Mouse (Mus musculus): ENCODE measurements around the gene Olfr658. TPM values are rescaled to one million over a fixed set of nuclear protein-coding genes. Genes with fewer than 3 reads are reported as not detected.

The Olfr658 gene
- total RNA-seq (2015; ENCODE audit: low replicate concordance) (not detected in 2 replicates), total RNA-seq (2017; ENCODE audit: low replicate concordance) (not detected in 2 replicates)

DNA sequence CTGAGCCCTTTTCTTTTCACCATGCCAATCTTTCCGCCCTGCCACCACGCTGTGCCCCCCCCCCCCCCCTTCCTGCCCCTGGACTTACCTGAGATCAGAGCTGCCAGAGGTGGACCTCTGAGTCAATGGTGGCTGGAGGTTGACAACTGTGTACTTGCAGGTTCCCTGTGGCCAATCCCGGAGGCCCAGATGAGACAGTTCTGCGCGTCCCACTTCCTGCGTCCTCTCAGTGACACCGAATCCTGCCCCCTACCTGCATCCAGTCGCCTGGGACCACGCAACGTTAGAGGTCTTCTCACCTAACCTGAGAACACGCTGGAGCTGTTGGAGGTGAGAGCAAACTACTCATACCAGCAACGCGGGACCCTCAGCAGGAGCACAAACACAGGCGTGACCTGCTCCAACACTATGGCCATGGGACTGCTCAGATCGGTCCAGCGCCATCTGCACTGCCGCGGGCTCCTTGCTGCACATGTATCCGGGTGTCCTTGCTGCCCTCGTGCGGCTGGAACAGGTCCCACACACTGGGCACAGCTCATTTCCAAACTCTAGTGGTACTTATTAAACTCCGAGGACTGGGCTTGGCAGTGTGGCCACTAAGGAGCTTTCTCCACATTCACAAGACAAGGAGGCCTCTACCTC lies at the start of gene Olfr658:
Gene Olfr658, minus strand, starts transcription at position 465 of the 642 bp plus-strand sequence.
- peak; percentile 44; the same call in 1 of the 2 replicates for ATAC-seq (replicated peaks; ENCODE audit: low FRiP score, poor library complexity, severe bottlenecking)

DNA sequence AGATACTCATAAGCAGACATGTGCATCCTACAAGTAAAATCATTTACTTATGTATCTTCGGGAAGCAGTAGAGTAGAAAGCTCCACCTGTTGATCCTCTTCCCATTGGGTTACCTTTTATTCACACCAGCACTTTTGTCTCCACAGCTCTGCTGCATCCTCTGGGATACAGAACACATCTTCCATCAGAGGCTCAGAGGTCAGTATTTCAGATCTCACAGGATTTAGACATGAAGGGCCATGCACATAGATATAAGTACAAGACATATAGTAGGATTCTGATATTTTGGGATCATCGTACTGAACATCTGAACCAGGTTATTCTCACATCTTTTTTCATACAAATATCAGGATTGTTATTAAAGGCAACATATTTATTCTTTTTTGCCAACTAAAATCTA lies 39.1 kb upstream of the Olfr658 start, which contains the start of gene Olfr661:
Gene Olfr661, plus strand, starts transcription at position 301 of the 400 bp plus-strand sequence.
- no peak for ATAC-seq (replicated peaks; ENCODE audit: low FRiP score, poor library complexity, severe bottlenecking)

- no peak for ATAC-seq (replicated peaks; ENCODE audit: low FRiP score, poor library complexity, severe bottlenecking)
Observed at GRCm38 (mm10) chr7:104666453-104666852, 19.3 kb upstream of the Olfr658 start, which contains the start of gene Olfr659. TSS of gene Olfr659 (plus strand) at chr7:104666753.

- no peak for ATAC-seq (replicated peaks; ENCODE audit: low FRiP score, poor library complexity, severe bottlenecking)
Observed at GRCm38 (mm10) chr7:104624494-104624893, 22.6 kb downstream of the Olfr658 start, which contains the start of gene Olfr657. TSS of gene Olfr657 (plus strand) at chr7:104624794.

DNA sequence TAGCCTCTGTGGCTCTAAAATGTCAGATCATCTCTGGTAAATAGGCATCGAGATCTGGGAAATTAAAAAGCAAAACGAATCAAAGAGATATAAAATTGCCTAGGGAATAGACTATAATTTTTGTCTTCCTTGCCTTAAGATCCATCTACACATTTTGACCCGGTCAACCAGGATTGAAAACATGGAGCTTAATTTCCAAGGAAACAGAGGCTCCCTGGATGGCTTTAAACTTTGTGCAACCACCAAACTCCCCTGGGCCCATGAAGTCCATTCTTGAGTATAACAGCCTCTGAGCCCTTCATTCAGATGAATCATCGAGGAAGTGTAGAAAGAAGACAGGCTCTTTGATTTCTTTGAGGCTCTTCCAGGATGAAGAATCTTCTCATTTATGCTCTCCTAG lies 33.5 kb downstream of the Olfr658 start, which contains the start of gene Olfr656:
Gene Olfr656, plus strand, starts transcription at position 301 of the 400 bp plus-strand sequence.
- no peak for ATAC-seq (replicated peaks; ENCODE audit: low FRiP score, poor library complexity, severe bottlenecking)

GRCm38 (mm10) chr7:104604727-104605126 lies 42.4 kb downstream of the Olfr658 start:
- no peak for ATAC-seq (replicated peaks; ENCODE audit: low FRiP score, poor library complexity, severe bottlenecking)

- 0 out of 2 replicates have a peak, but pooled peaks have one; percentile 49 for ATAC-seq (replicated peaks; ENCODE audit: low FRiP score, poor library complexity, severe bottlenecking)
Observed at GRCm38 (mm10) chr7:104603173-104603572, 43.9 kb downstream of the Olfr658 start.

- ATAC-seq (replicated peaks; ENCODE audit: low FRiP score, poor library complexity, severe bottlenecking), result no peak
Observed at GRCm38 (mm10) chr7:104601679-104602078, 45.4 kb downstream of the Olfr658 start, which contains the start of gene Olfr655. TSS of gene Olfr655 (minus strand) at chr7:104601779.

Other genes starting within 250 kb of the Olfr658 start
- not detected in 2 replicates for gene Trim30c, start 246.5 kb downstream of the Olfr658 start, total RNA-seq (2015; ENCODE audit: low replicate concordance)
- 0.39 TPM in 1 of 2 replicates, not detected in the other for gene Trim30c, start 246.5 kb downstream of the Olfr658 start, total RNA-seq (2017; ENCODE audit: low replicate concordance)
- gene Trim30a, start 182.1 kb downstream of the Olfr658 start, total RNA-seq (2015; ENCODE audit: low replicate concordance), result 11.3 and 13.0 TPM in 2 replicates
- gene Trim30a, start 182.1 kb downstream of the Olfr658 start, total RNA-seq (2017; ENCODE audit: low replicate concordance), result 6.9 and 7.3 TPM in 2 replicates
- gene Trim30d, start 139.5 kb downstream of the Olfr658 start, total RNA-seq (2015; ENCODE audit: low replicate concordance), result 4.0 and 6.7 TPM in 2 replicates
- 1.4 and 3.0 TPM in 2 replicates for gene Trim30d, start 139.5 kb downstream of the Olfr658 start, total RNA-seq (2017; ENCODE audit: low replicate concordance)
- gene Olfr651, start 97.2 kb downstream of the Olfr658 start, total RNA-seq (2015; ENCODE audit: low replicate concordance), result not detected in 2 replicates
- gene Olfr651, start 97.2 kb downstream of the Olfr658 start, total RNA-seq (2017; ENCODE audit: low replicate concordance), result not detected in 2 replicates
- not detected in 2 replicates for gene Olfr652, start 86.4 kb downstream of the Olfr658 start, total RNA-seq (2015; ENCODE audit: low replicate concordance)
- gene Olfr652, start 86.4 kb downstream of the Olfr658 start, total RNA-seq (2017; ENCODE audit: low replicate concordance), result not detected in 2 replicates
- not detected in 2 replicates for gene Olfr653, start 70.0 kb downstream of the Olfr658 start, total RNA-seq (2015; ENCODE audit: low replicate concordance)
- not detected in 2 replicates for gene Olfr653, start 70.0 kb downstream of the Olfr658 start, total RNA-seq (2017; ENCODE audit: low replicate concordance)
- not detected in 2 replicates for gene Olfr654, start 60.3 kb downstream of the Olfr658 start, total RNA-seq (2015; ENCODE audit: low replicate concordance)
- gene Olfr654, start 60.3 kb downstream of the Olfr658 start, total RNA-seq (2017; ENCODE audit: low replicate concordance), result not detected in 2 replicates
- gene Olfr655, start 45.5 kb downstream of the Olfr658 start, total RNA-seq (2015; ENCODE audit: low replicate concordance), result not detected in 2 replicates
- not detected in 2 replicates for gene Olfr655, start 45.5 kb downstream of the Olfr658 start, total RNA-seq (2017; ENCODE audit: low replicate concordance)
- not detected in 2 replicates for gene Olfr656, start 33.4 kb downstream of the Olfr658 start, total RNA-seq (2015; ENCODE audit: low replicate concordance)
- not detected in 2 replicates for gene Olfr656, start 33.4 kb downstream of the Olfr658 start, total RNA-seq (2017; ENCODE audit: low replicate concordance)
- not detected in 2 replicates for gene Olfr657, start 22.5 kb downstream of the Olfr658 start, total RNA-seq (2015; ENCODE audit: low replicate concordance)
- gene Olfr657, start 22.5 kb downstream of the Olfr658 start, total RNA-seq (2017; ENCODE audit: low replicate concordance), result not detected in 2 replicates
- gene Olfr659, start 19.4 kb upstream of the Olfr658 start, total RNA-seq (2015; ENCODE audit: low replicate concordance), result not detected in 2 replicates
- not detected in 2 replicates for gene Olfr659, start 19.4 kb upstream of the Olfr658 start, total RNA-seq (2017; ENCODE audit: low replicate concordance)
- not detected in 2 replicates for gene Olfr661, start 39.2 kb upstream of the Olfr658 start, total RNA-seq (2015; ENCODE audit: low replicate concordance)
- not detected in 2 replicates for gene Olfr661, start 39.2 kb upstream of the Olfr658 start, total RNA-seq (2017; ENCODE audit: low replicate concordance)
- gene Usp17le, start 130.2 kb upstream of the Olfr658 start, total RNA-seq (2015; ENCODE audit: low replicate concordance), result not detected in 2 replicates
- not detected in 2 replicates for gene Usp17le, start 130.2 kb upstream of the Olfr658 start, total RNA-seq (2017; ENCODE audit: low replicate concordance)
- gene Usp17lb, start 195.3 kb upstream of the Olfr658 start, total RNA-seq (2015; ENCODE audit: low replicate concordance), result not detected in 2 replicates
- not detected in 2 replicates for gene Usp17lb, start 195.3 kb upstream of the Olfr658 start, total RNA-seq (2017; ENCODE audit: low replicate concordance)
- not detected in 2 replicates for gene Usp17la, start 209.7 kb upstream of the Olfr658 start, total RNA-seq (2015; ENCODE audit: low replicate concordance)
- not detected in 2 replicates for gene Usp17la, start 209.7 kb upstream of the Olfr658 start, total RNA-seq (2017; ENCODE audit: low replicate concordance)
- gene Olfr665, start 230.7 kb upstream of the Olfr658 start, total RNA-seq (2015; ENCODE audit: low replicate concordance), result 2.1 TPM in 1 of 2 replicates, not detected in the other
- not detected in 2 replicates for gene Olfr665, start 230.7 kb upstream of the Olfr658 start, total RNA-seq (2017; ENCODE audit: low replicate concordance)
- not detected in 2 replicates for gene Olfr666, start 248.6 kb upstream of the Olfr658 start, total RNA-seq (2015; ENCODE audit: low replicate concordance)
- not detected in 2 replicates for gene Olfr666, start 248.6 kb upstream of the Olfr658 start, total RNA-seq (2017; ENCODE audit: low replicate concordance)

All from erythroid progenitor cell, adult 5-6 weeks (primary cell).